Mouse (Mus musculus): ENCODE measurements at regions not wholly inside any gene's neighbourhood (a gene's known extent, or its start where the extent isn't known, plus 50 kb on each side); places are given as distances from the start of the nearest gene placed in this dataset.

DNA sequence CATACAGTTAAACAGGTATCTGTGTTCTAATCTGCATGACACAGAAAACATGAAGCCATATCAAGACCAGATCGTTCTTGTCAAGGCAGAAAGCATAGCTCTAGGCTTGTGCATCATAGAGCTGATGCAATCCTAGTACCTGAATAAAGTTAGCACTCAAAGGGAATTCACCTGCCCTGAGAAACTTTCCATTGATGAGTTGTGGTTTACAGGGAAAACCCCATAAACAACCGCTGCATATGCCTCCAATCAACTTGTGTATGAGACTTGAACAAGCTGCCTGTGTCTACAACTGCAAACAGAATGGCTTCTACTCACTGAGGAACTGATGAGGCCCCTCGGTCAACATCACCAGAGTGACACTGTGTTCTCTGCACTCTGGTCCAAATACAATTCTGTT, 130.6 kb upstream of the Steap4 start:
- TF ChIP-seq EP300 (IDR thresholded peaks at IDR 0.05; ENCODE audit: low read length) (peak; percentile 99), POLR2A (IDR thresholded peaks at IDR 0.05; ENCODE audit: low read depth, low read length) (no peak), MAX (IDR thresholded peaks at IDR 0.05; ENCODE audit: low read length) (peak; percentile 76)
